Mouse (Mus musculus): ENCODE data around the gene Nrtn.
A peak's percentile ranks its signal among the peaks of the same experiment; 100 is the strongest.

The Nrtn gene

DNA sequence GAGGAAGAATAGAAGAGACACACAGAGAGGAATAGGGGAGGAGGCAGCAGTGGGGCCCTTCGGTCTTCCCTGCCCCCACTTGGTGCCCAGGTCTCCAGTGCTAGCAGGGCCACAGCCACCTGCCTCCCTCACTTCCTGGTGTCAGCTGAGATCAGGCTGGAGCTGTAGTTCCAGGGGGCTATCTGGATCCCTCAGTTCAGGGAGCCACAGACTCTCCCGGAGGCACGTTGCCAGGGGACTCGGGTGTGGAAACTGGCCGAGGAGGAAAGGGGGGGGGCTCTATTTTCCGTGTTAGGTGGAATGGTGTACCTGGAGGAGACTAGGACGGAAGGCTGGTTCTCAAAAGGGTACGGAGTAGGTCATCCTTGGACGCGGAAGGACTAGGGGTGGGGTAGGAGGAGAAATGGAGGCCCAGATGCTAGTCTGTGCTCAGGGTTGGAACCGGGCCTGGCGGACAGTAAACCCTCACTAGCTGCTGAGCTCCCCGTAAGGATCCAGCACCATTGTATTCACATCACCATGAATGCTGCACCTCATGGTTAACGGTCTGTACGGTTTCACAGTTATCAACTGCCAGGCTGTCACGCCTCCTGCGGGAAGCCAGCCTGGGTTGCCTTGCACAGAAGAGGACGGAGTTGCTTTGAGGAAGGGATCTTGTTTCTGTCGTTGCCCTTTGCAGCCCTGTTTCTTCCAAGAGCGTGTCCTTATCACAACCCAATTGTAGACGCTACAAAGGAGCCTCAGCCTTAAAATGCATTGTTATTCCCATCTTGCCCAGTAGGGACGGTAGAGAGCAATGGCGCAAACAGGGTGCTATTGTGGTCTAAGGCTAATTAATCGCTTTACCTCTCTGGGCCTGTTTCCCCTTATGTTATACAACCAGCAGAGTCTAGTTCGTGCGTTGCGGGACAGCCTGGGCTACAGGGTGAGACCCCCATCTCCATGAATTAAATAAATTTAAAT lies 5.7 kb upstream of the Nrtn start:
- peak; percentile 88 for DNase-seq (ENCODE audit: low read depth, low spot score)

GRCm38 (mm10) chr17:56761991-56762410 lies 4.7 kb upstream of the Nrtn start:
- DNase-seq (ENCODE audit: low read depth, low spot score): peak; percentile 97

GRCm38 (mm10) chr17:56761077-56761476 lies 3.7 kb upstream of the Nrtn start:
- DNase-seq (ENCODE audit: low read depth, low spot score): no peak

GRCm38 (mm10) chr17:56759261-56759660 lies 1.9 kb upstream of the Nrtn start:
- no peak for DNase-seq (ENCODE audit: low read depth, low spot score)

DNA sequence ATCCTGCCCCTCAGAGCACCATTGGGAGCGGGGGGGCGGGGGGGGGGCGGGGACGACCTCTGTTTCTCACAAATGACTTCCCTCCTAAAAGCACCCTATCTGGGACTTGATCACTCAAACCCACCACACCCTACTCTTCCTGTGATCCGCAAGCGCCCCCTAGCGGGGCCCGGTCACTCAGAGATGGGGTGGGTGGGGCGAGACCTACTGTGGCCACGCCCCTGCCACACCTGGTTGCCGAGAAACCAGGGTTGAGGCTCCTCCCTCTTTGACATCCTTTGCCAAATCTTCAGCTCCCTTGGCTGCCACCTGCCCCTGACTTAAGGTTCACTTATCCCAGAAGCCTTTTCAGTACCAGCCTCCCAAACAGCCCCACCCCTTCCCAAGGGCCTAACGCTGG lies 802 bp upstream of the Nrtn start:
- peak; percentile 83 for DNase-seq (ENCODE audit: low read depth, low spot score)

DNA sequence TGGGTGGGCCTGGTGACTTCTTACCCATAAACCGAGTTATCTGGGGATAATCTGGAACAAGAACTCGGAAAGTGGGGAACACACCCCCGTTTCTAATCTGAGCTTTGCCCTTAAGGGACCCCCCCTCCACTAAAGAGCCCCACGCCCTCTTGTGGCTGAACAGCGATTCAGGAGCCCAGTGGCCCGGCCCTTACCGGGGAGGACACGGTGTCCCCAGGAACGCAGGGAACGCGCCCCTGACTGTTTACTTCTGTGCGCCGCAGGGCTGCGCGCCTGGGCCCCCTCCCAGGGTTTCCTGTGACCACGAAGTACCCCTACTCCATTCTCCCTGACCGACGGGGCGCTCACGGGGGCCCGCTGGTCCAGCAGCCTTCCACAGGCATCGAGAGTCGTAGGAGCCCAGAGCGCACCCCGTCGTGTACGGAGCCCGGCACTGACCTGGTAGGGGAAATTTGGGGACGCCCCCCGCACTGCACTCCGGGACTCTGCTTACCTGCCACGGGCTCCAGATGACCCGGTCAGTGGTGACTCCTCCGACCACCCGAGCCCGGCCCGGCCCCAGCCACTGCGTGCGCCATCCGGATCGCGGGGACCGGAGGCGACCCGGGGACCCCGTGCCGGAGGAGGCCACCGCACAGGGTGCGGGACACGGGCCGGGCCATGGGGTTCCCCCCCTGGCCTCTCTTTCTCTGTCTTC lies 479 bp downstream of the Nrtn start:
- DNase-seq (ENCODE audit: low read depth, low spot score): peak; percentile 43

- DNase-seq (ENCODE audit: low read depth, low spot score): no peak
Observed at GRCm38 (mm10) chr17:56754271-56755185, 2.8 kb downstream of the Nrtn start.

DNA sequence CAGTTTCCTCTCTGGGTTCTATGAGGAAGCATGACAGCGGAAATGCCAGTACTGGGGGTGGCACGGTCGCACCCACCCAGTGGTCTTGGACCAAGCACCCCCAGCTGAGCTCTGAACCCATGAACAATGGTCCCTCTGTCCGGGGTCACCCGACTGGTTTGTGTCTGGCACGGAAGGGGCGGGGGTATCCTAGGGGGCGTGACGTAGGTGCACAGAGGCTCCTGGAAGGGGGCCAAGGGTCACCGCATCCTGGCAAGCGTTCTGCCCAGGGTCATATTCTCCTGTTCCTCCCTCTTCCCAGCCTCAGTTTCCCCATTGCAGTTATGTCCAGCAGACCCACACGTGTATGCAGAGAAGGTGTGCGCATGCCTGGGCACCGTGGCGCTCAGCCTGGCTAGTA lies 3.9 kb downstream of the Nrtn start:
- no peak for DNase-seq (ENCODE audit: low read depth, low spot score)

- DNase-seq (ENCODE audit: low read depth, low spot score): peak; percentile 64
Observed at GRCm38 (mm10) chr17:56751404-56752072, 5.8 kb downstream of the Nrtn start.

DNA sequence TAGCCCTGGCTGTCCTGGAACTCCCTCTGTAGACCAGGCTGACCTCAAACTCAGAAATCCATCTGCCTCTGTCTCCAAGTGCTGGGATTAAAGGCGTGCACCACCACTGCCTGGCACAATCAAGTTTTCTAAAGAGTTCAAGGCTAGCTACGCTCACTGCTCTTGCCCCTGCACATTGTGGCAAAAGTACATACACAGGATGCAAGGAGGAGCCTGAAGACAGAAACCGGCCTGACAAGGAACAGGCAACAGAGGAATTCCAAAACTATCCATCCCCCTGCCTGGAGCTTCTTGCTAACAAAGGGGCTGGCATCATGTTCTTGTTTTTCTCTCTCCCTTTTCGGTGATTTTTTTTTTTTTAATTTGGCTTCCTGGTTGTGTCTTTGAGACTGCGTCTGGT lies 13.2 kb downstream of the Nrtn start:
- no peak for DNase-seq (ENCODE audit: low read depth, low spot score)

DNA sequence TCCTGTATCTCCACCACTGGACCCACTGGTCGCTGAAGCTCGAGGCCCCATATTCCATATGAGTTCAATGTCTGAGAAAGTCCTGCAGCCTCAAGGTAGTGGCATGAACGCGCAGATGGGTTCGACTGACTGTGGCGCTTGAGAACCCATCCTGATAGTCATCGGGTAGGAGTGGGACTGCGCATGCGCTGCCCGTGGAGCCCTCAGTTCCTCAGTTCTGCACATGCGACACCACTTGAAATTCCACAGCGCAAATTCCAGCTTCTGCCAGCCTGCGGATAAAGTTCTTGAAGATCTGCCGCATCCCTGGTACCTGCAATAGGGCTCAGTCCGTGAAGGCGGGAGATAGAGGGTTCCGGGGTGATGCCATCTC lies 16.6 kb downstream of the Nrtn start:
- DNase-seq (ENCODE audit: low read depth, low spot score): no peak

GRCm38 (mm10) chr17:56740118-56740787 lies 17.1 kb downstream of the Nrtn start:
- DNase-seq (ENCODE audit: low read depth, low spot score): no peak

DNA sequence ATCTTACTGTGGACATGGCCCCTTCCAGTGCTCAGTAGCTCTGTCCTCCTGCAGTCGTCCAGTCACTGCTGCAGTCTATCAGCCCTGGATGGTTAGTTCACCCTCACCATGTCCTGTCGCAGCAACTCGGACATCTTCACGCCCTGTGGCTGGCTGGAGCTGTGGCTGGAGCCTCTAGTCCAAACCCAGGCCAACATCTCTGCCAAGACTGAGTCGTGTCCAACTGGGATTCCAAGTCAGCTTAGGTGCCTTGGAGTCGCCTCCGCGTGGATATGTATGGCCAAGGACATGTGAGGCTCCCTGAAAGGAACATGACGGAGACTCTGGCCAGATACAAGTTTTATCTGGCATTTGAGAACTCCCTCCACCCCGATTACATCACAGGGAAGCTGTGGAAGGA lies 19.1 kb downstream of the Nrtn start:
- no peak for DNase-seq (ENCODE audit: low read depth, low spot score)

DNA sequence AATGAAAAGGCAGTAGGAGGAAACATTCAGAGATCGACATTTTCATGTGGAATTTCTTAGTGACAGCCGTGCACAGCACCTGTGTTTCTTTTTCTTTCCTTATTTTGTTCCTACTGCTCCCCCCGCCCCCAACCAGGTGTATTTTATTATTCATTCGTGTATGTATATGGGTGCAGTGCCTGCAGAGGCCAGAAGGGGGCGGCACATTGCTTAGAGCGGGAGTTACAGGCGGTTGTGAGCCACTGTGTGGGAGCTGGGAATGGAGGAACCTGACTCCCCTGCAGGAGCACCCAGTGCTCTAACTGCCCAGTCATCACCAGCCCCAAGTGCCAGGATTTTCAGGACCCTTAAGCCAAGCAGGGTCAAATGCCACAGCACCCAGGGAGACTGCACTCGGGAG lies 20.8 kb downstream of the Nrtn start:
- DNase-seq (ENCODE audit: low read depth, low spot score): peak; percentile 56

DNA sequence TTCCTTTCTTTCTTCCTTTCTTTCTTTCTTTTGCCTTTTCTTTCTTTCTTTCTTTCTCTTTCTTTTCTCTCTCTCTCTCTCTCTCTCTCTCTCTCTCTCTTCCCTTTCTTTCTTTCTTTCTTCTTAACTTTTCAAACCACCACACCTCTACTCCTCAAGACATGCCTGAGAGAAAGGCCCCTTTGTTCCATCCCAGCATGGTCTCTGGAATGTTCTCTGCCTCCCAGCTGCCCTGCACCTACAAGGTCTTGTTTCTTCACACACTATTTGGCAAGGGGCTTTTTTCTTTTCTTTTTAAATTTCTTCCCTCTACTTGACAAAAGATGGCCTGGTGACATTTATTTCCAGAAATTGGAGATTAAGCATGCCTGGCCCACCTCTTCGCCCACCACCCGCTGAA lies 27.7 kb downstream of the Nrtn start:
- DNase-seq (ENCODE audit: low read depth, low spot score): no peak

- DNase-seq (ENCODE audit: low read depth, low spot score): no peak
Observed at GRCm38 (mm10) chr17:56729151-56729550, 28.2 kb downstream of the Nrtn start.

DNA sequence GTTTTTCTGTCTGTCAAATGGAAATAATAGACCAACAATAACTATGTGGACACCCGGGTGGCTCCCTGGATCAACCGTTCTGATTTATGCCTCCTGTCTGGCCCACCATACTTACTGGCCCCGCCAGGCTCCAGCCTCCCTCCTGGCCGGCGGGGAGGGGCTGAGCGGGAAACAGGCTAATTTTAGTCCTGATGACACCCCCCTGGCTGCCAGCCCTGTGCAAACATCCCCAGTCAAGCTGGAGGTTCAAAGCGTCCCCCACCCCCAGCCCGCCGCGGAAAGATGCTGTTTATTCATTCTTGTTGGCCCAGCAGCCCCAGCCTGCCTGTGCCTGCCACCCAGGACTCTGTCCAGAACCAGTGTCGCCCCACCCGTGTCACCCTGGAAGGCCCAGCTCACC lies 29.2 kb downstream of the Nrtn start:
- DNase-seq (ENCODE audit: low read depth, low spot score): no peak

DNA sequence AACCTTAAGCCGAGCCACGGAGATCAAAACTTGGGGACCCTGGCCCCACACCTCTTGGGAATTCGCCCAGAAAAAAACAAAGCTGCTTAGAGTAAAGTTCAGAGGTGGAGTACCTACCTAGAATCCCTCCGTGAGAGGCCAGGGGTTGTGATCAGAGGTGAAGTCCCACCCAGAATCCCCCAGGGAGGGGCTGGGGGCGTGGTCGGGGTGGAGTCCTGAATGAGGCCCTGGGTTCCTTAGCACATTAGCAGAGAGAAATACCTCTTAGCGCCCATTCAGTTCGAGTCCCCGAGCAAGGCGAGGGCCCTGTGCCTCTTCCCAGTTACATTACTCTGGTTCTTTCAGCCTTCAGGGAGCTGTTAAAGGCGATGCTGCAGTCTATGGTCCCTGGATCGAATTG lies 29.7 kb downstream of the Nrtn start:
- DNase-seq (ENCODE audit: low read depth, low spot score): no peak

GRCm38 (mm10) chr17:56727029-56727649 lies 30.2 kb downstream of the Nrtn start:
- no peak for DNase-seq (ENCODE audit: low read depth, low spot score)

GRCm38 (mm10) chr17:56723419-56724161 lies 33.7 kb downstream of the Nrtn start:
- DNase-seq (ENCODE audit: low read depth, low spot score): no peak

Data from CD4-positive, CD25-positive, alpha-beta regulatory T cell, adult 2 months (primary cell).